Mouse (Mus musculus) stomach, postnatal 0 days (tissue): ENCODE data around the gene Resp18.

Source experiments
- CTCF ChIP-seq: IDR thresholded peaks from 2 replicates; pipeline ENCODE4 v1.5.1; 2016; ENCODE audit warnings: antibody characterized with exemption, low read depth, mild to moderate bottlenecking, moderate library complexity
- EP300 ChIP-seq: optimal IDR thresholded peaks from 2 replicates; pipeline ENCODE3; 2016; ENCODE audit warnings: antibody characterized with exemption

DNA sequence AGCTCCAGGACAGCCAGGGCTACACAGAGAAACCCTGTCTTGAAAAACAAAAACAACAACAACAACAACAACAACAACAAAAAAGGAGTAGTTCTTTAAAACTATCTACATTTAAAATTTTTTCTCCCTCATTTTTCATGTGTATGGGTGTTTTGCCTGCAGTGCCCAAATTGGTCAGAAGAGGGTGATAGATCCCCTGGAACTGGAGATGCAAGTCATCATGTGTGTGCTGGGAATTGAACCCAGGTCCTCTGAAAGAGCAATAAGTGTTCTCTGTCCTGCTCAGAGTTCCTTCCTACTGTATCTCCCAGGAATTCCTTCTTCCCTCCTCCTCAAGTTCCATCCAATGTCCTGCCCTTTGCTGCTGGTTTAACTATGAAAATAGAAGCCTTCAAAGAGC lies 49.2 kb upstream of the Resp18 start:
- TF ChIP-seq CTCF (no peak; the same call in 1 of the 2 replicates), EP300 (no peak)
